Mouse (Mus musculus): ENCODE measurements around the gene Bcr. TPM values are rescaled to one million over a fixed set of nuclear protein-coding genes. Genes with fewer than 3 reads are reported as not detected.
A peak's percentile ranks its signal among the peaks of the same experiment; 100 is the strongest.

Gene Bcr
- polyA plus RNA-seq, 1 experiment from 2014 or later, result 26.4 TPM

DNA sequence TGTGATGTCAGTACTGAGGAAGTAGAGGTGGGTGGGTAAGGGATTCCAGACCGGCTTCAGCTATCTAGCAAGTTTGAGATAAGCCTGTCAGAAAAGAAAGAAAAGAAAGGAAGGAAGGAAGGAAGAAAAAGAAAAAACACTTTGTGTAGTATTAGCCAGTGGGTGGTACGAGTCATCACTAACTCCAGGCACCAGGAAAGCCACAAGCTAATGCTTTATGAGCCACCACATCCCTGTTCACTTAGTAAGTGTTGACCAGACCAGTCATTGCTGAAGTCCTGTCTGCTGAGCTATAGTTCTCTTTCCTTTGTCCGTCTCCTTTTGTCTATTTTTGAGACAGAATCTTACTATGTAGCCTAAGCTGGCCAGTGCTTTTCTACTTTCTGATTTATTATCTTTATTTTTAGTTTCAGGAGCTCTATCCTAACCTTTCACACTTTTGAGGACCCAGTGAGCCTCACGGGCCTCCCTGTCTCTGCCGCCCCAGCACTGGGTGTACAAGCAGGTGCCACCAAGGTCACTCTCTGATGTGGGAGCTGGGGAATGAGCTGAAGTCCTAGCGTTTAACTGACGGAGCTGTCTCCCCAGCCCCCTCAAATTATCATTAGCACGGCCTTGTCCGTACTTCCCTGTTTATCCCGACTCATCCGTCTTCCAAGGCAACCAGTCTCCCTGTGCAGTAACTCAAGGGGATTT, 10.0 kb downstream of the Bcr start:
- 57% methylated on average over 11 of the region's 11 CpGs for WGBS

GRCm38 (mm10) chr10:75075665-75076064, 15.3 kb downstream of the Bcr start:
- Histone ChIP-seq H3K27me3 (ENCODE audit: control insufficient read depth, insufficient read depth, low read length) (no peaks in the 10 kb centered on the region), H3K9me3 (ENCODE audit: control insufficient read depth, low read length) (no peaks in the 10 kb centered on the region), H3K9ac (replicated peaks; ENCODE audit: low read depth, low read length) (no peak overlapping the region), H3K4me1 (ENCODE audit: control insufficient read depth, insufficient read depth, low read length) (peaks cover 2% of the 10 kb centered on the region; the same call in 1 of the 2 replicates), H3K4me3 (ENCODE audit: low read depth, low read length) (no peak overlapping the region), H3K4me2 (ENCODE audit: low read depth, low read length) (no peak overlapping the region), H3K27ac (ENCODE audit: low read depth, low read length) (no peak overlapping the region), H3K36me3 (ENCODE audit: control insufficient read depth, insufficient read depth, low read length) (no peaks in the 10 kb centered on the region)
- 81% methylated on average over 5 of the region's 5 CpGs for WGBS
- ATAC-seq (ENCODE audit: low read depth), result no peak

More for the DNA sequence above, 10.0 kb downstream of the Bcr start:
- Histone ChIP-seq H3K4me2 (ENCODE audit: low read depth, low read length) (no peak overlapping the region), H3K4me3 (ENCODE audit: low read depth, low read length) (no peak overlapping the region), H3K9me3 (ENCODE audit: control insufficient read depth, low read length) (no peaks in the 10 kb centered on the region), H3K36me3 (ENCODE audit: control insufficient read depth, insufficient read depth, low read length) (no peaks in the 10 kb centered on the region), H3K4me1 (ENCODE audit: control insufficient read depth, insufficient read depth, low read length) (peaks cover 19% of the 10 kb centered on the region; the same call in 1 of the 2 replicates), H3K27ac (ENCODE audit: low read depth, low read length) (no peak overlapping the region), H3K9ac (replicated peaks; ENCODE audit: low read depth, low read length) (no peak overlapping the region), H3K27me3 (ENCODE audit: control insufficient read depth, insufficient read depth, low read length) (no peaks in the 10 kb centered on the region)
- no peak for ATAC-seq (ENCODE audit: low read depth)

DNA sequence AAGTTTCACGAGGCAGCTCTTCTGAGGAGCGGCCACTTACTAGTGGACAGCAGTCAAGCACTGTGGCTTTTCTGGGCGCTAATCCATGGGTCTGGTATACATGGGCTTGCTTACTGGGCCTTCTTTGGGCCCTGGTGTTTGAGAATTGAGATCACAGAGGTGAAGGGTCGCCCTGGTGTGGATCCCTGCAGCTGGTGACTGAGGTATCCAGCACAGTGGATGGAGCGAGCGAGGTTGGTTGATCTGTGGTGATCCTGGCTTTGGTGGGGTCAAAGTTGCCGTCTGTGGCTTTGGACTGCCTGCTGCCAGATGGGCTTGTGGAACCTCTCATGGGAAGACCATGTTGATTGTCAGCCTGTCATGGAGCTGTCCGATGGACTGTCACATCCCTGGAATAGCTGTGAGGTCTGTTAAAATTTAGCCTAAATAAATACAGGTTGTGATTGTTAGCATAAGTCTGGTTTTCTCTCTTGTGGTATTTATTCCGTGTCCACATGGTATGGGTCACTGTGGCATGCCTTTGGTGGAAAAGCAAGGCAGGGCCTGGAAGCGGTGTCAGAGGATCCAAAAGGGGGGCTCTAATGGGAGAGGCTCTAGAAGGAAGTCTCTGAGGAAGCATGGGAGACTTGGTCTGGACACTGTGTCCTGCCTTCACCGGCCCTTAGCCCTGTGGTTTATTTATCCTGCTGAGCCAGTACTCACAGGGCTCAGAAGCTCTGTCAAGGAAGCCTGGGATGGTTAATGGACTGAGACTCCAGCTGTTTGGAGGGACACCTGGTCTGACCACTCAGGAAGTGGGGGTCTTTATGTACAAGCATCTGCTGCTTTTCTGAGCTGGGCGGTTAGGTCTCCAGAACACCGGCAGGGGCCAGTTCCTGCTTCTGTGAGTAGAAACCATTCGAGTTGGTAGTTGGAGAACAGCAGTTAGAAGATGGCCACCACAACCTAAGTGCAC, 18.1 kb downstream of the Bcr start:
- 92% methylated on average over 14 of the region's 14 CpGs for WGBS
- no peaks in the 10 kb centered on the region for H3K9me3 ChIP-seq (ENCODE audit: control insufficient read depth, low read length)
- H3K4me2 ChIP-seq (ENCODE audit: low read depth, low read length), result no peak overlapping the region
- no peaks in the 10 kb centered on the region for H3K27me3 ChIP-seq (ENCODE audit: control insufficient read depth, insufficient read depth, low read length)
- H3K36me3 ChIP-seq (ENCODE audit: control insufficient read depth, insufficient read depth, low read length), result no peaks in the 10 kb centered on the region
- ATAC-seq (ENCODE audit: low read depth), result no peak; the same call in 1 of the 2 replicates
- no peak overlapping the region for H3K4me3 ChIP-seq (ENCODE audit: low read depth, low read length)
- H3K4me1 ChIP-seq (ENCODE audit: control insufficient read depth, insufficient read depth, low read length), result peaks cover 2% of the 10 kb centered on the region; the same call in 1 of the 2 replicates
- no peak overlapping the region for H3K9ac ChIP-seq (replicated peaks; ENCODE audit: low read depth, low read length)
- H3K27ac ChIP-seq (ENCODE audit: low read depth, low read length), result no peak overlapping the region

- H3K36me3 ChIP-seq (ENCODE audit: control insufficient read depth, insufficient read depth, low read length), result no peaks in the 10 kb centered on the region; the same call in 1 of the 2 replicates
- H3K9ac ChIP-seq (replicated peaks; ENCODE audit: low read depth, low read length), result no peak overlapping the region
- no peak overlapping the region for H3K4me3 ChIP-seq (ENCODE audit: low read depth, low read length)
These were observed 24.9 kb downstream of the Bcr start for GRCm38 (mm10) chr10:75085330-75085729.

DNA sequence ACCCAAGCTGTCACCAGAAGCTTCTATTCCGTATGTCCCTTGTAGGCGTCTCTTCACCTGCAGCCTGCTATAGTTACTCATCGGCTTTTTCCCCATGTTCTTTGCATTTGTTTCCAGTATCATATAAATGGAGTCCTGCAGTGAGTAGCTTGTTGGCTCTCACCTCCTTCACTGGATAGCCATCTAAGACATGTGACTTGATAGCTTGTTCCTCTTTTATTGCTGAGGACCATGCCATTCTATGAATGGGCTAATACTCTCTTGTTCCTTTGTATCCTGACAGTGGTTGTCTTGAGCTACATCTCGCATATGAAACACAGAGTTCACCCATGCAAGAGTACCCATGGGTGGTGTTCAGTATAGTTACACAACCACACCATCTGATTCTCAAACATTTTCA, 28.1 kb downstream of the Bcr start:
- 92% methylated on average over 4 of the region's 4 CpGs for WGBS

More at GRCm38 (mm10) chr10:75085330-75085729, 24.9 kb downstream of the Bcr start:
- no peak for ATAC-seq (ENCODE audit: low read depth)
- no peak overlapping the region for H3K4me2 ChIP-seq (ENCODE audit: low read depth, low read length)
- H3K27me3 ChIP-seq (ENCODE audit: control insufficient read depth, insufficient read depth, low read length), result no peaks in the 10 kb centered on the region
- no peak overlapping the region for H3K27ac ChIP-seq (ENCODE audit: low read depth, low read length)
- 95% methylated on average over 1 of the region's 1 CpGs for WGBS
- no peaks in the 10 kb centered on the region for H3K4me1 ChIP-seq (ENCODE audit: control insufficient read depth, insufficient read depth, low read length)
- H3K9me3 ChIP-seq (ENCODE audit: control insufficient read depth, low read length), result no peaks in the 10 kb centered on the region

GRCm38 (mm10) chr10:75091478-75092152, 31.2 kb downstream of the Bcr start:
- Histone ChIP-seq H3K4me2 (ENCODE audit: low read depth, low read length) (no peak overlapping the region), H3K9me3 (ENCODE audit: control insufficient read depth, low read length) (no peaks in the 10 kb centered on the region), H3K36me3 (ENCODE audit: control insufficient read depth, insufficient read depth, low read length) (no peaks in the 10 kb centered on the region), H3K4me3 (ENCODE audit: low read depth, low read length) (no peak overlapping the region), H3K27me3 (ENCODE audit: control insufficient read depth, insufficient read depth, low read length) (no peaks in the 10 kb centered on the region), H3K4me1 (ENCODE audit: control insufficient read depth, insufficient read depth, low read length) (peaks cover 10% of the 10 kb centered on the region), H3K9ac (replicated peaks; ENCODE audit: low read depth, low read length) (no peak overlapping the region), H3K27ac (ENCODE audit: low read depth, low read length) (peak overlapping the region; percentile 8)
- 63% methylated on average over 10 of the region's 10 CpGs for WGBS
- no peak for ATAC-seq (ENCODE audit: low read depth)

More for the DNA sequence above, 28.1 kb downstream of the Bcr start:
- H3K4me2 ChIP-seq (ENCODE audit: low read depth, low read length), result no peak overlapping the region
- no peaks in the 10 kb centered on the region for H3K9me3 ChIP-seq (ENCODE audit: control insufficient read depth, low read length)
- H3K4me3 ChIP-seq (ENCODE audit: low read depth, low read length), result no peak overlapping the region
- no peak overlapping the region for H3K9ac ChIP-seq (replicated peaks; ENCODE audit: low read depth, low read length)
- no peaks in the 10 kb centered on the region for H3K27me3 ChIP-seq (ENCODE audit: control insufficient read depth, insufficient read depth, low read length)
- H3K36me3 ChIP-seq (ENCODE audit: control insufficient read depth, insufficient read depth, low read length), result no peaks in the 10 kb centered on the region; the same call in 1 of the 2 replicates
- no peak for ATAC-seq (ENCODE audit: low read depth)
- peaks cover 6% of the 10 kb centered on the region for H3K4me1 ChIP-seq (ENCODE audit: control insufficient read depth, insufficient read depth, low read length)
- H3K27ac ChIP-seq (ENCODE audit: low read depth, low read length), result no peak overlapping the region

GRCm38 (mm10) chr10:75093252-75093987, 33.0 kb downstream of the Bcr start:
- H3K9me3 ChIP-seq (ENCODE audit: control insufficient read depth, low read length), result no peaks in the 10 kb centered on the region
- peak; percentile 57; the same call in 1 of the 2 replicates for ATAC-seq (ENCODE audit: low read depth)
- H3K4me1 ChIP-seq (ENCODE audit: control insufficient read depth, insufficient read depth, low read length), result peaks cover 14% of the 10 kb centered on the region
- no peak overlapping the region for H3K9ac ChIP-seq (replicated peaks; ENCODE audit: low read depth, low read length)
- H3K36me3 ChIP-seq (ENCODE audit: control insufficient read depth, insufficient read depth, low read length), result no peaks in the 10 kb centered on the region
- WGBS, result 17% methylated on average over 22 of the region's 22 CpGs
- no peak overlapping the region for H3K4me3 ChIP-seq (ENCODE audit: low read depth, low read length)
- H3K27ac ChIP-seq (ENCODE audit: low read depth, low read length), result no peak overlapping the region
- H3K27me3 ChIP-seq (ENCODE audit: control insufficient read depth, insufficient read depth, low read length), result no peaks in the 10 kb centered on the region
- no peak overlapping the region for H3K4me2 ChIP-seq (ENCODE audit: low read depth, low read length)

DNA sequence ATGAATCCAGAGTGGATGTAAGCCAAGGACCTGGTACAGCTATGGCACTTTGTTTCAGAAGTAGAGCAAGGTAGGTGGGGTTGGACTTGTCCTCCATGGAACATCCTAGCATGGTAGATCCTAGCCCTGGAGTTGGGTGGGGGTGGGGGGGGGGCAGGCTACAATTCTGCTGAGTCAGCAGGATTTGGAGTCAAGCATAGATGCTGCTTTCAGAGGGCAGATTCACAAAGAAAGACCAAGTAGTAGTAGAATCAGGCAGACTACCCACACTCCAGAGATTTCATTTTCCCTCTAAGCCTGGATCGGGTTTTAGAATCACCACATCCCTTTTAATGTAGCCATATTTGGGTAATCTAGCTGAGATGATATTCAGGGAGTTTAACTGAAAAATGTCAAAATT, 33.9 kb downstream of the Bcr start:
- H3K36me3 ChIP-seq (ENCODE audit: control insufficient read depth, insufficient read depth, low read length), result no peaks in the 10 kb centered on the region
- no peak overlapping the region for H3K27ac ChIP-seq (ENCODE audit: low read depth, low read length)
- ATAC-seq (ENCODE audit: low read depth), result no peak
- no peak overlapping the region for H3K4me3 ChIP-seq (ENCODE audit: low read depth, low read length)
- 97% methylated on average over 1 of the region's 1 CpGs for WGBS
- no peak overlapping the region for H3K4me2 ChIP-seq (ENCODE audit: low read depth, low read length)
- H3K27me3 ChIP-seq (ENCODE audit: control insufficient read depth, insufficient read depth, low read length), result no peaks in the 10 kb centered on the region
- H3K9me3 ChIP-seq (ENCODE audit: control insufficient read depth, low read length), result no peaks in the 10 kb centered on the region
- H3K9ac ChIP-seq (replicated peaks; ENCODE audit: low read depth, low read length), result no peak overlapping the region
- H3K4me1 ChIP-seq (ENCODE audit: control insufficient read depth, insufficient read depth, low read length), result peaks cover 19% of the 10 kb centered on the region
